Mouse (Mus musculus): ENCODE measurements around the gene Smurf1.

Smurf1 gene

GRCm38 (mm10) chr5:144917172-144917571, 48.5 kb downstream of the Smurf1 start:
- no peak for DNase-seq (ENCODE audit: low read depth in 1 of 2, low spot score in 2 of 2)

DNA sequence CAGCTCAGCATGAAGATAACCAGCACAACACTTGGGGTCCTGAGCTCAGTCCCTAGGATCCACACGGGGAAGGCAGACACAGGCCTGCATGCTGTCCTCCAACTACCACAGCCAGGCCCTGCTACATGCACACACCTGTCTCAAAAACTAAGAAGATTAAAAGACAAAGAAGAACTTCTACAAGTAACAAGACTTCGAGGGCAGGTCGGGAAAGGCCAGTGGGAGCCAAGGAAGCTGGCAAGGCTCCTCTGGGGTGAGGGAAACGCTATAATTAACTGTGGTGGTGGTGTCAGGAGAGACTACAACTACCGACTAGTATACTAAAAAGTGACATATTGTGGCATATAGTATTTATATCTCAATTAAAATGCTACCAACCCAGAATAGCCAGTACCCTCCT, 49.8 kb downstream of the Smurf1 start:
- DNase-seq (ENCODE audit: low read depth in 1 of 2, low spot score in 2 of 2) = no peak

GRCm38 (mm10) chr5:144914433-144914906, 51.2 kb downstream of the Smurf1 start:
- no peak for DNase-seq (ENCODE audit: low read depth in 1 of 2, low spot score in 2 of 2)

DNA sequence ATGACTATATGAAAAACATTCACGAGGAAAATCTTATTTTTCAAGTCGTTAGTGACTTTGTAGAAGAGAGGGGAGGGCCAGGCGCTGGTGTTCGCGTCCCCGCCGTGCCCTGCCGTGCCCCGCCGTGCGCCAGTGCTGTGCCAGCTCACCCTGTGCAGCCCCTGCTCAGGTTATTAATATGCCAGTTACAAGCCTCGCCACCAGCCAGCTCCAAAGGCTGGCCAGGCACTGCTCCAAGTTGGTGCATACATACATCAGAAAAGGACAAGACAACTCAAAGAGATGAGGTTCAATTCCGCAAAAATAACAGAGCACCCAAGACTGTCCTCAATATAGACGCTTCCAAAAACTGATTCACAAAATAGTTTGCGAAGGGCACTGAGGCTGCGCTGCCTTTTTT, 51.7 kb downstream of the Smurf1 start:
- DNase-seq (ENCODE audit: low read depth in 1 of 2, low spot score in 2 of 2) = no peak

- no peak for DNase-seq (ENCODE audit: low read depth in 1 of 2, low spot score in 2 of 2)
Measured at GRCm38 (mm10) chr5:144913361-144913760, 52.3 kb downstream of the Smurf1 start.

GRCm38 (mm10) chr5:144912519-144913310, 52.9 kb downstream of the Smurf1 start:
- DNase-seq (ENCODE audit: low read depth in 1 of 2, low spot score in 2 of 2) = no peak

GRCm38 (mm10) chr5:144909521-144909920, 56.1 kb downstream of the Smurf1 start:
- no peak for DNase-seq (ENCODE audit: low read depth in 1 of 2, low spot score in 2 of 2)

- DNase-seq (ENCODE audit: low read depth in 1 of 2, low spot score in 2 of 2) = no peak
Measured at GRCm38 (mm10) chr5:144907591-144907990, 58.1 kb downstream of the Smurf1 start.

GRCm38 (mm10) chr5:144904356-144905134, 61.1 kb downstream of the Smurf1 start:
- DNase-seq (ENCODE audit: low read depth in 1 of 2, low spot score in 2 of 2) = no peak

- DNase-seq (ENCODE audit: low read depth in 1 of 2, low spot score in 2 of 2) = no peak
Measured at GRCm38 (mm10) chr5:144901791-144902190, 63.9 kb downstream of the Smurf1 start.

GRCm38 (mm10) chr5:144901035-144901434, 64.6 kb downstream of the Smurf1 start:
- DNase-seq (ENCODE audit: low read depth in 1 of 2, low spot score in 2 of 2) = no peak

DNA sequence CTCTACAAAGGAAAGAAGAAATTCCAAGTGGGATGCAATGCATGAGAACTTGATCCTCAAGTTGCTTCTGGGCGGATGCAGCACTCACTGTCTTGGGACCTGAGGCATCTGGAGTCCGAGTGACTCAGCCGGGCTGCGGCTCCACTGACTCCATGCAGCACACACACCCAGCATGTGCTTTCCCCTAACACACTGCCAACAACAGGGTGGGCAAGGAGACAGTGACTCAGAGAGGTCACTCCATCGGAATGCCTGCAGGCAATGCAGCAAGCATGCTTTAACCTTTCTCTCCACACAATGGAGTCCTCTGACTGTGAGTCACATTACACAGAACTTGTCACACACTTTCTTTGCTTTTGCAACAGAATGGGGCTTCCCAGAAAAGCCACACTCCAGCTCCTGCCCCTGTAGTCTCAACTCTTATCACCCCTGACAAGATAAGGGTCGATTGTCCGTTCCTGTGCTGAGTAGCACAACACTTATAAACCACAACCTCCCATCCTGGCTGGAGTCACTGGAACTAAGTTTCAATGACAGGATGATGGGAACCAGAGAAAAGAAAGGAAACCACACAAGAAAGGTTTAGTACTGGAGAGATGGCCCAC, 67.1 kb downstream of the Smurf1 start:
- DNase-seq (ENCODE audit: low read depth in 1 of 2, low spot score in 2 of 2) = no peak

DNA sequence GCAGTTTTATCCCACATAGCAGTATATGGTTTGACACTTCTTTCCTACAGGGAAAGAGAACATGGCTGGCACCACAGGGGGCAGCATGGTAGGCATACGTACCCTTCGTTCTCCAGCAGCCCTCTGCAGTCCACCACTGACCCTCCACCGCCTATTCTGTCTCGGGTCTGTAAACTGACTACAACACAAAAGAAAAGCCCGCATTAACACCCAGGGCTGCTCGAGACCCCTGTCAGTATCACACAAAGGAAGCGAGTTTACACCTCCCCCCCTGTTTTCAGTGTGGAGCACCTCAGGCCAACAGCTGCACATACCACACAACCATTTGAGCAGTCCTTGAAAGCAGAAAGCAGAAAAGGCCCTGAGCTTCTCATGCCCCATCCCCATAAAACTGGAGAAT, 67.8 kb downstream of the Smurf1 start:
- no peak for DNase-seq (ENCODE audit: low read depth in 1 of 2, low spot score in 2 of 2)

- no peak for DNase-seq (ENCODE audit: low read depth in 1 of 2, low spot score in 2 of 2)
Measured at GRCm38 (mm10) chr5:144891276-144891675, 74.4 kb downstream of the Smurf1 start.

DNA sequence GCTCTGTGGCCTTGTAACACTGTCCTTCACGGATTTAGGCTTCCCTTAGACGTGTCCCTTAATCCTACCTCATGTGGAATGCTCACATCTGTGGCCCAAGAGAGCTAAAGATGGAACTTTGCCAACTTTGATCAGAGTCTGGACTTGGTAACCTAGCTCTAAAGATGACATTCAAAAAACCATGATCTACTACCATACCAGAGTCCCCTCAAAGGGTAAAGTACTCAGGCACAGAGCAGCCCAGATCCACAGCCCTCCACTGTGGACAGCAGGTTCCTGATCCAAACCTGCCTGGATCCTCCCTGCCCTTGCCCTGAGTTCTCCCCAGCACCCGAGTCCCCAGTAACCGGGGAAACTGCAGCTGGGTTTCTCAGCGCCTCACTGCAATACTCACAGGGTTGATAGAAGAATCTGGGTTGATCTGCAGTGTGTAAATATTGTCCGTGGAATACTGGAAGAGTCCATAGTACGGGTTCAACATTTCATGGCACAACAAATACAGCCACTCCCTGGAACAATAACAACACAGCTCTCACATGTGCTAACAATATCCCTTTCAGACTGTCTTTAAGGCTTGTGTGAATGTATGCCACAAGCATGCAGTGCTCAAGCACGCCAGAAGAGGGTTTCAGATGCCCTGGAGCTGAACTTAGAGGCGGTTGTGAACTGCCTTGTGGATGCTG, 79.5 kb downstream of the Smurf1 start:
- DNase-seq (ENCODE audit: low read depth in 1 of 2, low spot score in 2 of 2) = no peak

- DNase-seq (ENCODE audit: low read depth in 1 of 2, low spot score in 2 of 2) = no peak
Measured at GRCm38 (mm10) chr5:144884629-144885217, 80.9 kb downstream of the Smurf1 start.

DNA sequence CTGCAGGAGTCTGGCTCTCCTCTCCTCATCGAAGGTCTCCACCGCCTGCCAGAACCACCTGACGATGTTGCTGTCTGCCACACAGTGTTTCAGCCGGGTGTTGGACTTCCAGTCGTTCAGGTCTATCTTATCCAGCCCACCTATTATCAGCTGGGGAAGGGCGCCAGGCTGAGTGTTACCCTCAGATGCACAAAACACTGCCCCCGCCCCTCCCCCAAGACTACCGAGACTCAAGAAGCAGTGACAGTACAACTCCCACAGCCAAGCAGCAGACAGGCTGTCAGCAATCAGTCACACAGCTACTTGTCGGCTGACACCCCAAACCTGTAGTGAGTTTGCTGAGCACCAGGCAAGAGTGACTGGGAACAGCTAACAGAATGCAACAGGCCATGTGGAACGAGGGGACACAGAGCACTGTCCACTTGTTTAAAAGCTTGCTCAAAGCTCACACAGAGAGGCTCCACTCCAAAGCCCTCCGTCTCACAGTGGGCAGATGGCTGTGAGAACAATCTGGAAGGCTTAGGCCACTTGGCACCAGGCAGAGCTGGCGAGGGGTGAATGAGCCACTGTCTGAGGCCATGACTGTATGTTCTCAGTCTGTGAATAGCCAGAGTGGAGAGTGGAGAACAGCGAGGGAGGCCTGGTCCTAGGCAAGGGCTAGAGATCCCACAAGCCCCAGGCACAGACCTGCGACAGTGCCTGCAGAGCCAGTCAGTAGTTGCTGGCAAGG, 83.8 kb downstream of the Smurf1 start:
- no peak for DNase-seq (ENCODE audit: low read depth in 1 of 2, low spot score in 2 of 2)

DNA sequence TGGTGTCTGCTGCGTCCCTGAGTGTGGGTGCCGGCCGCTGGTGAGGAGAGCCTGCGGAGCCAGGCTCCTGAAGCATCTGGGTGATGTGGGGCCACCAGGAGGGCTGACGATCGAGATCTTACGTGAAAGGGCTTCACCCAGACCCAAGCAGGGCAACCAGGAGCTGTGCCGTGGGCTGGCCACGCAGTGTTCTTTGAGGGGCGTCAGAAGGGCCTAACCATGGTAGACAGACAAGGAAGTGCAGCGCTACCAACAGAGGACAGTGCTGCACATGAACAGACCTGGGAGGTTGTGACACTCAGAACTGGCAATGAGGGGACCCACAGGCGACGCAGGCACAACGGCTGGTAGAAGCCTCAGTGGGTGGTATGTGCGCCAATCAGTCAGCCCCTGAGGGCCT, 88.6 kb downstream of the Smurf1 start:
- no peak for DNase-seq (ENCODE audit: low read depth in 1 of 2, low spot score in 2 of 2)

GRCm38 (mm10) chr5:144875892-144876291, 89.8 kb downstream of the Smurf1 start:
- DNase-seq (ENCODE audit: low read depth in 1 of 2, low spot score in 2 of 2) = peak in 1 of 2 experiments; percentile 13

DNA sequence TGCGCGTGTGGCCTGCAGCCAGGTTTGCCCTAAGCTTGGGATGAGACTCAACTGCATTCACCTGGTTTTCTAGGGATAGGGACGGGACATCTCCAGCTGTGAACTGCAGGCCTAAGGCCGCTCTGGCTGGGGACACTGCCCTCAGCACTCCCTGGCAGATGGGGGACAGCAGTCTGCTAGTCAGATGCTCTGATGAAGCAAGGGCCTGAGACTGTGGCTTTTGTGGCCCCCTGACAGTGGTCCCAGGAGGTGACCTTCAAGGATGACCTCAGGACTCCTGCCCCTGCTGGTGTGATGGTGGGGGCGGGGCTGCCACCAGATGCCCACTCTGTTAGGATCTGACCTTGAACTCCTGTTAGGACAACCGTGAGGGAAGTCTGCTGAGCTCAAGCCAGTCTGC, 90.4 kb downstream of the Smurf1 start:
- no peak for DNase-seq (ENCODE audit: low read depth in 1 of 2, low spot score in 2 of 2)
